9 mouse cellular contexts compared by ENCODE assay signal in the genomic region with DNA sequence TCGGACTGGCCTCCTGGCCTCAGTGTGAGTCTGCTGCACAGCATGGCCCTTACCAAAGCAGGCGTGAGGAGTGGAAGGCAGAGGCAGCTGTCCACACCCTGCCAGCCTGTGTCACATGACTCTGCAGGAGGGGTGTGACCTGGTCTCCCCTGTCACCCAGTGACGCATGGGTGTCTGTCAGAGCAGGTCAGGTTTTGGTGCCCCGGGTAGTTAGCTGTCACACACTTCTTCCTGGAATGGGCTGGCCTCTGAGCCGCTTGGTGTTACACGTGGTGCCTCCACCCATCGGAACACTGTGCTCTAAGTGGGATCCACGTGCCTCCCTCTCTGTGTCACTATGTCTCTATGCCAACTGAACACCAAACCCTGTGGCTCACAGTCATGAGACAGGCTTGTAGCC. TPM values are rescaled to one million over a fixed set of nuclear protein-coding genes. Genes with fewer than 3 reads are reported as not detected.
DNase-seq lines count a peak whose midpoint lies in the region; ATAC-seq and TF ChIP-seq lines count a peak whose summit lies in the region.
"Had no signal": no experiment of that assay in that cellular context is flagged by ENCODE, and none has a peak within 500 bp of the region (broad histone marks: within the 10 kb centered on the region; RNA-seq: fewer than 3 reads in every experiment).

No protein-coding gene starts in this region.

- TF ChIP-seq POLR2A in liver, adult 2 months (IDR thresholded peaks at IDR 0.05; ENCODE audit: extremely low read depth, insufficient read depth, low read length) = no peak

- H3K4me3 ChIP-seq in liver, adult 2 months (ENCODE audit: insufficient read depth, low read depth, low read length) = no peak overlapping the region
- no peak overlapping the region for H3K4me3 ChIP-seq in forebrain, embryonic 12.5 days (replicated peaks)
- H3K4me3 ChIP-seq: midbrain, embryonic 12.5 days had no signal

- no peak overlapping the region for H3K4me2 ChIP-seq in forebrain, embryonic 12.5 days
- H3K4me2 ChIP-seq: midbrain, embryonic 12.5 days had no signal

- no peaks in the 10 kb centered on the region for H3K36me3 ChIP-seq in liver, adult 2 months (ENCODE audit: control insufficient read depth, insufficient read depth, low read length)
- no peaks in the 10 kb centered on the region; the same call in 1 of the 2 replicates for H3K36me3 ChIP-seq in forebrain, embryonic 12.5 days (replicated peaks)
- H3K36me3 ChIP-seq: midbrain, embryonic 12.5 days had no signal

- ATAC-seq in forebrain, embryonic 12.5 days (ENCODE audit: low FRiP score) = no peak

- 15% methylated on average over 8 of the region's 8 CpGs for WGBS in liver, adult 2 months
- WGBS in forebrain, embryonic 12.5 days = 81% methylated on average over 8 of the region's 8 CpGs

- H3K27ac ChIP-seq in liver, adult 2 months (replicated peaks; ENCODE audit: insufficient read depth, low read depth, low read length) = peak overlapping the region; percentile 70
- H3K27ac ChIP-seq in forebrain, embryonic 12.5 days = no peak overlapping the region
- H3K27ac ChIP-seq: midbrain, embryonic 12.5 days had no signal

- peak; percentile 43 for DNase-seq in adrenal gland, adult 8-10 months
- no peak for DNase-seq in adrenal gland, postnatal 4 days (ENCODE audit: low spot score in 2 of 2)
- DNase-seq in B cell, adult 2 months = peak; percentile 38 to 48
- peak; percentile 68 to 83 for DNase-seq in heart, adult 18-20 months
- peak; percentile 100 for DNase-seq in liver, adult 2 months (ENCODE audit: extremely low read depth, low read depth, low spot score)
- DNase-seq in cerebellum, adult 11-12 months = no peak
- DNase-seq in right cerebral cortex, postnatal 36 days (ENCODE audit: low spot score in 2 of 2) = no peak

- H3K4me1 ChIP-seq in liver, adult 2 months (ENCODE audit: control insufficient read depth, insufficient read depth, low read length) = peaks cover 38% of the 10 kb centered on the region
- H3K4me1 ChIP-seq in forebrain, embryonic 12.5 days = peaks cover 35% of the 10 kb centered on the region

- TF ChIP-seq CTCF in liver, adult 2 months (IDR thresholded peaks at IDR 0.05; ENCODE audit: low read depth, low read length) = no peak

- H3K79me2 ChIP-seq in liver, adult 2 months (ENCODE audit: control insufficient read depth, insufficient read depth, low read length) = peaks cover 20% of the 10 kb centered on the region; the same call in 1 of the 2 replicates

- H3K9me3 ChIP-seq in forebrain, embryonic 12.5 days = no peaks in the 10 kb centered on the region
- H3K9me3 ChIP-seq: midbrain, embryonic 12.5 days had no signal

- no peaks in the 10 kb centered on the region for H3K27me3 ChIP-seq in liver, adult 2 months (ENCODE audit: control insufficient read depth, insufficient read depth, low read length)
- H3K27me3 ChIP-seq in forebrain, embryonic 12.5 days = no peaks in the 10 kb centered on the region
- H3K27me3 ChIP-seq: midbrain, embryonic 12.5 days had no signal

- peak overlapping the region; percentile 55 for H3K9ac ChIP-seq in liver, adult 2 months (ENCODE audit: low read depth, low read length)
- no peak overlapping the region for H3K9ac ChIP-seq in forebrain, embryonic 12.5 days
- H3K9ac ChIP-seq: midbrain, embryonic 12.5 days had no signal

RNA-seq across cellular contexts. Expression of gene Galnt2, which starts 34.6 kb away (rescaled TPM):
- total RNA-seq in adrenal gland, adult 8-10 months (2022) = 10 to 100 TPM; 47.0 to 66.5 (median 54.4) TPM
- 10 to 100 TPM; 65.3 to 81.1 TPM for total RNA-seq in adrenal gland, postnatal 4 days (2021)
- 10 to 100 TPM; 38.2 to 38.7 TPM for total RNA-seq in heart, adult 18-20 months (2021)
- 9.3 and 11.3 TPM in 2 replicates for total RNA-seq in liver, adult 2 months (2014; rRNA removed)
- polyA plus RNA-seq in liver, adult 2 months (2012; rRNA removed) = 7.3 and 11.3 TPM in 2 replicates
- 62.5 and 71.8 TPM in 2 replicates for polyA plus RNA-seq in forebrain, embryonic 12.5 days (2016; fragmentation: Nextera tagmentation; extraction: Ambion mirVana)

Comparison
In these comparisons a context has a peak if more than half of its experiments do, and no peak if none do; other contexts are left out.
1. DNase-seq: peak in adrenal gland, adult 8-10 months (single experiment), B cell, adult 2 months (2 of 2), heart, adult 18-20 months (2 of 2) and liver, adult 2 months (single experiment); none in adrenal gland, postnatal 4 days (0 of 2), cerebellum, adult 11-12 months (single experiment) and right cerebral cortex, postnatal 36 days (0 of 2).